Mouse (Mus musculus) lung, adult 2 months (tissue): ENCODE results near the gene Oard1. TPM values are rescaled to one million over a fixed set of nuclear protein-coding genes. Genes with fewer than 3 reads are reported as not detected.

Source experiments
- DNase-seq: peaks from one replicate; pipeline ENCODE4 v3.0.0; 2022
- H3K4me1 ChIP-seq: fragments of 200-500 bp; 2 replicates; pipeline ENCODE4 v1.6.1; 2011; ENCODE audit warnings: low read length; ENCODE audit not compliant: control insufficient read depth, insufficient read depth
- H3K4me3 ChIP-seq: fragments of 200-500 bp; replicated peaks from 2 replicates; pipeline ENCODE3; 2011; ENCODE audit warnings: low read depth, mild to moderate bottlenecking, control low read depth, low read length; ENCODE audit errors: extremely low read depth
- CTCF ChIP-seq: fragments of 200-500 bp; IDR thresholded peaks from 2 replicates; pipeline ENCODE4 v1.5.1; 2011; ENCODE audit warnings: mild to moderate bottlenecking, low read length, control low read depth; ENCODE audit not compliant: insufficient read depth
- POLR2A ChIP-seq: fragments of 200-500 bp; IDR thresholded peaks from 2 replicates; pipeline ENCODE4 v1.6.1; 2011; ENCODE audit warnings: low read depth, mild to moderate bottlenecking, control low read depth, low read length, borderline replicate concordance; ENCODE audit errors: extremely low read depth
- WGBS: fragments of 180-500 bp; shearing (Covaris S2); methylation state at CpG from one replicate; pipeline ENCODE4 v1.1.7; 2018; 5-methylcytosine and 5-hydroxymethylcytosine counted together
- polyA plus RNA-seq: library from polyadenylated mRNA; depleted of rRNA; stranded (reverse); fragments of >200 nt; gene quantifications from 2 replicates; pipeline ENCODE4 v1.2.3, GENCODE M21; 2012

Gene Oard1
- polyA plus RNA-seq, 1 experiment = 11.9 TPM

DNA sequence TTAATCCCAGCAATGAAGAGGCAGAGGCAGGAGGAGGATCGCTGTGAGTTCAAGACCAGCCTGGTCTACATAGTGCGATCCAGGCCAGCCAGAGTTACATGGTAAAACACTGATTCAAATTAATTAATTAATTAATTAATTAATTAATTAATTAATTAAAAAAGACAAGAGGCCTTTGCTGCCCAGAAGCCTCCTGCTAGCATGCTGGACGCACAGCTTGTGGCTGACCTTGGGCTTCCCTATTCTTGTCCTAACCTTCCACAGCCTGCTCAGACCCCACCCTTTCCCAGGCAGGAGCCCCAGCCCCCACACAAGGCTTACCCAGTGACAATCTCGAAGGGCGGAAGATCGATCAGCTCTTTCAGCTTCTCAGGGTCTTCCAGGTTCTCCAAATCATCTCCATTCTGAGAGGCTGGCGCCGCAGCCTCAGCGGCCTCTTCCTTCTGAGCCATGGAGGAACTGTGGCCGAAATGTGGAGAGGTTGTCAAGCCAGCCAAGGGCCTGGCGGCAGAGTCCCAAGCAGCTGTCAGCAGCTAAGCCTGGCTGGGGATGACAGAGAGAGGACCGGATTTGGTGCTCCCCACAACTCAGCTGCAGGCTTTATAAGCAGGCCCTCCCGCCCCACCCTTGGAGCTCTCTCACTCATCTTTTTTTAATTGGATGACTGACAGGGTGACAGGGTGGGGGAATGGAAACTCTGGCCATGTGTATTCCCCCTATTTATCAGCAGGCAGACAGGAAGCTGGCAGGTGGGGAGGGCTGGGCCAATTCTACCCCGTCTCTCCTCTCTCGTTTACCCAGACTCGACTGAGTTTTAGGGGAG lies 22.6 kb downstream of the Oard1 start, which contains the start of gene Apobec2:
Gene Apobec2 (minus strand): TSS at position 773 of the 823 bp plus-strand sequence.
- Histone ChIP-seq H3K4me3 (no peak within 1 kb of the TSS), H3K4me1 (peaks cover 8% of the 10 kb centered on the region)
- no peak for DNase-seq
- WGBS = 58% methylated on average over 16 of the region's 16 CpGs
- no peak for TF ChIP-seq CTCF
- no peak for TF ChIP-seq POLR2A

DNA sequence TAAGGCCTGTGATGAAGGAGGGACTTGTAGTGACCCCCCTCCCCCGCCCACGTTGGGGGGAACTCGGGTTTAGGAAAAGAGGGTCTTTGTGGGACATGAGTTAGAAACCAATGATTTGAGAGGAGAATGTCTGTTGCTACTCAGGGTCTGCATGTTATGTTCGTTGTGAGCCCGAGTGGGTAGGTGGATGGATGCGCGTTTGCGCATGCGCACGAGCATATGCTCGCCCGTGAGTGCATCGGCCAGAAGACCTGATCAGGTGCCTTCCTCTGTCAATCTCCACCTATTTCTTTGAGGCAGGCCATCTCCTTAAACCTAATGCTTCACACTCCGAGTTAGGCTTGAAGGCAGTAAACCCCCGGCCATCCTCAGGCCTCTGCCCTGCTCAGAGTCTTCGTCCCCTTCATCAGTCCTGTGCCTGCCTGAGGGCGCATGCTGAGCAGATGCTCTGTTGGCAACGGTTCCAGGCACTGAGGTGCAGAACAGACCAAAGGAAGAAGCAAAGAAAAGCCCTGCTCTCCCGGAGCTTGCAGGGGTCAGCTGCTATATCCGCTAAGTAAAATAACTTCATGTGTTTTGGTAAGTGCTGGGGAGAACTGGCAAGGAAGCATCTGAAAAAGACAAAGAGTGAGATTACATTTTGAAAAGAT lies 23.3 kb downstream of the Oard1 start:
- Histone ChIP-seq H3K4me3 (no peak overlapping the region), H3K4me1 (peaks cover 8% of the 10 kb centered on the region)
- TF ChIP-seq CTCF (no peak), POLR2A (no peak)
- WGBS = 76% methylated on average over 20 of the region's 20 CpGs
- no peak for DNase-seq

DNA sequence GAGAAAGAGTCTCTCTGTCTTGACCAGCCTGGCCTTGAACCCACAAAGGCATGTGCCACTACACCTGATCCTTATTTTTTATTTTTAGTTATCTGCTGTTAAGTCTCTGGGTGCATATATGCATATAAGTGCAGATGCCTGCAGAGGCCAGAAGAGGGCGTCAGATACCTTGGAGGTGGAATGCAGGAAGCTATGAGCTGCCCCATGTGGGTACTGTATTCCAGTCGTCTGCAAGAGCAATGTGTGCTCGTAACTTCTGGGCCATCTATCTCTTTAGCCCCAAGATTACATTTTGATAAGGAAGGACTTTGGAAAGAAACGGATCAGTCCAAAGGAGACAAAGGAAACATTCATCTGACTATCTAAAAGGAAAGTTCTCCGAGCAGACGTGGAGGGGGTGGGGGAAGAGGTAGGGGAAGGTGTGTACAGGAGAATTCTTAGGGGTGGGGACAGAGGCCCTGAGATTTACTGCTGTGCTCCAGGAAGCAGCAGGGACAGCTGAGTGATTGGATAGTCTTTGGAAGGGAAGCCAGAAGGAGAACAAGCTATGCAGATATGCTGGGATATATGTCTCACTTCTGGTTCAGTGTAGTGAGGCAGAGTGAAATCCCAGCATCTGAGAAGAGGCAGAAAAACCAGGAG lies 24.0 kb downstream of the Oard1 start:
- 42% methylated on average over 6 of the region's 6 CpGs for WGBS
- no peak overlapping the region for H3K4me3 ChIP-seq
- peaks cover 8% of the 10 kb centered on the region for H3K4me1 ChIP-seq
- no peak for DNase-seq
- TF ChIP-seq CTCF (0 out of 2 replicates have a peak, but pooled peaks have one; percentile 2), POLR2A (no peak)

DNA sequence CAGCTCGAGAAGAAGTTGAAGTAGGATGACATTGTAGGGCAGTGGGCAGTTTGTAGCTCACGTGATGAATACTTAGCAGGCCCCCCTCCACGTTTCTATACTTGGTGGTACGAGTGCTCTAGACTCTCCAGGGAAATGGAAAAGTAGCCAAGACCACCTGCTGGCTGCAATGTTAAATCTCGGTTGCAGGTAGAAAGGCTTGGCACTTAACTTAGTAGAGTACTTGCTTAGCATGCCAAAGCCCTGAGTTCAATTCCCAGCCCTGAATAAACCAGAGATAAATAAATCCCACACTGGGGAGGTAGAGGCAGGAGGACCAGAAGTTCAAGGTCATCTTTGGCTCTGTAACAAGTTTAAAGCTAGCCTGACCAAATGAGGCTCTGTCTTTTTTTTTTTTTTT lies 24.7 kb downstream of the Oard1 start:
- H3K4me1 ChIP-seq = peaks cover 8% of the 10 kb centered on the region
- no peak overlapping the region for H3K4me3 ChIP-seq
- TF ChIP-seq CTCF (no peak), POLR2A (no peak)
- WGBS = 83% methylated on average over 5 of the region's 5 CpGs
- DNase-seq = no peak

DNA sequence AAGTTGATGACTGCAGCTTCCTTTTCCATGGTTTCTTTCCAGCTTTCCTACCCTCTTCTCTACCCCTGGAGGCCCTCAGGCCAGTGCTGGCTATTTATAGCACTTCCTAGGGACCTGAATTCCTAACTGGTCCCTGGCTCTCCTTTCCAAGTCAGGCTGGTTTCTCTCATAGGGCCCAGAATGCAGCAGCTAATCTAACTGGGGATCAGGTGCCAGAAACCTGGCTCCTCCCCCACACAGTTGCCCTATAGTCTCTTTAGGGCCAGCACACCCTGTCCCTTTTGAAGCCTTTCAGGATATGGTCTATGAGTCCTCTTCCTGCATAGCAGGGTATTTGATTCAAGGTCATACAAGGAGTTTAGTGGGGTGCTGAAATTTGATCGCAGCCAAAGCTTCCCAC lies 26.7 kb downstream of the Oard1 start:
- DNase-seq = no peak
- TF ChIP-seq CTCF (no peak), POLR2A (no peak)

DNA sequence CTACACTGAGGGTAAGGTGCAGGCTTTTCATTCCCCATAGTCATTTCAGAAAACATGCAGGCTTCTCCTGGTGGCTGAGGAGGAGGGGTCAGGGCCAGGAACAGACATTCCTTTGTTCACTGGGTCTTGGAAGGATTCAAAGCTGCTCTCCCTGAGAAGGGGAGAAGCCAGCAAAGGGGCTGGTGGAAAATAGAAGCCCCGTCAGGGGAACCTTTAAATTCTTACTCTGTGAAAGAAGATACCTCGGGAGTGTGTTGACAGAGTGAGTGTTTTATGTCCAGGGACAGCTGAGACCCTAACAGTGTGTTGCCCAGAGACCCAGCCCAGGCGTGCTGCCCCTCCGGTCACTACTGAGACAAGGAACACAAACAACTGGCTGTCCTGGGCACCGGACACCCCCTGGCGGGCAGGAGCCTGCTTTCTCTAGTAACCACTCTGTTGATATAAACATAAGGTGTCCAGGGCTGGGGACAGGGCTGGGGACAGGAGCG lies 27.7 kb downstream of the Oard1 start:
- Histone ChIP-seq H3K4me1 (no peaks in the 10 kb centered on the region), H3K4me3 (no peak overlapping the region)
- no peak for DNase-seq
- 32% methylated on average over 7 of the region's 7 CpGs for WGBS
- TF ChIP-seq CTCF (no peak), POLR2A (no peak)

More for the DNA sequence above, 26.7 kb downstream of the Oard1 start:
- no peaks in the 10 kb centered on the region; the same call in 1 of the 2 replicates for H3K4me1 ChIP-seq
- no peak overlapping the region for H3K4me3 ChIP-seq
- WGBS = 69% methylated on average over 1 of the region's 1 CpGs

DNA sequence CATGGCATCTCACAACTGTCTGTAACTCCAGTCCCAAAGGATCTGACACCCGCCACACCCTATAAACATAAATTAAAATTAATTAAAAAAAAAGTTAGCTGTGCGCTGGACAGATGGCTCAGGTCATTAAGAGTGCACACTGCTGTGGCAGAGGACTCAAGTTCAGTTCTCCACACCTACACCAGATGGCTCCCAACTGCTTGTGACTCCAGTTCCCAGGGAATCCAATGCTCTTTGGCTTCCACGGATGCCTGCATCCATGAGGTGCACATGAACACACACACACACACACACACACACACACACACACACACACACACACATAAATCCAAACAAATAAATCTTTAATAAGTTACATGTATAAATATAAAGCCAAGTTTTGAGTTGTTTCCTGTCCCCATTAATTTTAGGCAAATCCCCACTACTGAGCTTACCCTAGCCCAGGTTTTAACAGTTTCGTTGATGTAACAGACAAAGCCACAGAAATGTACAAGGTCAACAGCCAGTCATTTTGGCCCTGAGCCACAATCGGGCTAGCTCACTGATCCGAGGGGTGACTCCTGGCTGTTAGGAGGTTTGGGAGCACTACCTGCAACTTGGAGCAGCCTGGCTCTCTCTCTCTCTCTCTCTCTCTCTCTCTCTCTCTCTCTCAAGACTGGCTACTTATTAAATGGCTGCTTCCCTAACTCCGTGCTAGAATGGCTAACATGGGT lies 33.1 kb downstream of the Oard1 start:
- Histone ChIP-seq H3K4me3 (no peak overlapping the region), H3K4me1 (no peaks in the 10 kb centered on the region)
- DNase-seq = no peak
- 64% methylated on average over 7 of the region's 7 CpGs for WGBS
- TF ChIP-seq CTCF = no peak
- no peak for TF ChIP-seq POLR2A

DNA sequence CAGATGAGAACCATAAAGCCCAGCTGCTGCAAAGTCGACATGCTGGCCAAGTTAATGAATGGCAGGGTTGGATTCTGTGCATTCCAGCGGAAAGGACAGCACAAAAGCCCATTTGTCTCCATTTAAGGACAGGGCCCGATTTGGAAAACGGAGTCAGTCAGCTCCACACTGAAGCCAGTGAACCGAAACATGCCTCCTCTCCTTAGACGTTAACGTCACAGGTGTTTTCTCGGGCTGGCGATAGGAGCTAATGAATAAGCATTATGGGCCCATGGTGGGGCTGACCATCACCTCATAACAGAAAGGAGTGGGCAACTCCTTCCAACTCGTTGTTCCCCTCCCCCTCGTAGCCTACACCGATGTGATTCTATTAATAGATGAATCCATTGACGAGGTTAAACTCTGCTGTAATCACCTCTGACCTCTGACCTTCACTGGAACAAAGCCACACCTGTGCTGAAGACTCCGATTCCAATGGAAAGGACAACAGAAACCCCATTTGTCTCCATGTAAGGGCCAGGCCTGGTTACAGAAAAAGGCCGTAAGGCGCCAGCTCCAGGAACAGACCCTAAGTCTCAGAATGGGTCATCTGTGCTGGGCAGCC lies 33.8 kb downstream of the Oard1 start:
- no peaks in the 10 kb centered on the region for H3K4me1 ChIP-seq
- TF ChIP-seq CTCF (no peak), POLR2A (no peak)
- 82% methylated on average over 16 of the region's 16 CpGs for WGBS
- DNase-seq = no peak
- no peak overlapping the region for H3K4me3 ChIP-seq
